Mouse (Mus musculus): ENCODE data around the gene Lig4. TPM values are rescaled to one million over a fixed set of nuclear protein-coding genes. Genes with fewer than 3 reads are reported as not detected.

Lig4 gene
- polyA plus RNA-seq (2014; fragmentation: Nextera tagmentation; extraction: Ambion mirVana), result 10.3 and 11.2 TPM in 2 replicates

- no peaks in the 10 kb centered on the region for H3K27me3 ChIP-seq (ENCODE audit: control insufficient read depth, insufficient read depth, low read length)
- DNase-seq (ENCODE audit: low spot score, missing footprints) (peak; percentile 100), ATAC-seq (ENCODE audit: low FRiP score) (peak; percentile 63)
- H3K36me3 ChIP-seq (ENCODE audit: control insufficient read depth, insufficient read depth, low read length), result peaks cover 3% of the 10 kb centered on the region; the same call in 1 of the 2 replicates
- peak within 1 kb of the TSS; percentile 65 for H3K4me2 ChIP-seq
- peak within 1 kb of the TSS; percentile 92 for H3K9ac ChIP-seq (ENCODE audit: low read length)
- WGBS, result under 1% methylated on average over 67 of the region's 68 CpGs
- H3K9me3 ChIP-seq (ENCODE audit: control insufficient read depth, low read length), result no peaks in the 10 kb centered on the region
- H3K27ac ChIP-seq (ENCODE audit: low read depth, low read length), result peak within 1 kb of the TSS; percentile 75
- H3K4me1 ChIP-seq (ENCODE audit: control insufficient read depth, insufficient read depth, low read length), result peaks cover 19% of the 10 kb centered on the region
- peak within 1 kb of the TSS; percentile 91 for H3K4me3 ChIP-seq (ENCODE audit: low read depth, low read length)
These were observed at the start of gene Lig4, which contains the start of gene Abhd13 for GRCm38 (mm10) chr8:9977573-9978314. Lig4 (minus strand) TSS chr8:9977686. Abhd13 (plus strand) TSS chr8:9977707.

GRCm38 (mm10) chr8:10017231-10017630 lies 39.7 kb upstream of the Lig4 start:
- Histone ChIP-seq H3K36me3 (ENCODE audit: control insufficient read depth, insufficient read depth, low read length) (no peaks in the 10 kb centered on the region), H3K4me2 (no peak overlapping the region), H3K9me3 (ENCODE audit: control insufficient read depth, low read length) (no peaks in the 10 kb centered on the region), H3K4me3 (ENCODE audit: low read depth, low read length) (no peak overlapping the region), H3K27me3 (ENCODE audit: control insufficient read depth, insufficient read depth, low read length) (no peaks in the 10 kb centered on the region), H3K27ac (ENCODE audit: low read depth, low read length) (no peak overlapping the region), H3K4me1 (ENCODE audit: control insufficient read depth, insufficient read depth, low read length) (no peaks in the 10 kb centered on the region), H3K9ac (ENCODE audit: low read length) (no peak overlapping the region)
- ATAC-seq (ENCODE audit: low FRiP score) (no peak), DNase-seq (ENCODE audit: low spot score, missing footprints) (no peak)
- 86% methylated on average over 3 of the region's 3 CpGs for WGBS

GRCm38 (mm10) chr8:10016252-10016651 lies 38.8 kb upstream of the Lig4 start:
- H3K36me3 ChIP-seq (ENCODE audit: control insufficient read depth, insufficient read depth, low read length), result no peaks in the 10 kb centered on the region
- H3K9me3 ChIP-seq (ENCODE audit: control insufficient read depth, low read length), result no peaks in the 10 kb centered on the region
- no peaks in the 10 kb centered on the region for H3K27me3 ChIP-seq (ENCODE audit: control insufficient read depth, insufficient read depth, low read length)
- H3K4me3 ChIP-seq (ENCODE audit: low read depth, low read length), result no peak overlapping the region
- no peak overlapping the region for H3K27ac ChIP-seq (ENCODE audit: low read depth, low read length)
- no peak overlapping the region for H3K9ac ChIP-seq (ENCODE audit: low read length)
- H3K4me1 ChIP-seq (ENCODE audit: control insufficient read depth, insufficient read depth, low read length), result no peaks in the 10 kb centered on the region
- ATAC-seq (ENCODE audit: low FRiP score) (no peak), DNase-seq (ENCODE audit: low spot score, missing footprints) (no peak)
- 88% methylated on average over 1 of the region's 1 CpGs for WGBS
- H3K4me2 ChIP-seq, result no peak overlapping the region

- Histone ChIP-seq H3K27me3 (ENCODE audit: control insufficient read depth, insufficient read depth, low read length) (peaks cover 10% of the 10 kb centered on the region), H3K9ac (ENCODE audit: low read length) (no peak overlapping the region), H3K4me3 (ENCODE audit: low read depth, low read length) (peak overlapping the region; percentile 41), H3K27ac (ENCODE audit: low read depth, low read length) (no peak overlapping the region), H3K9me3 (ENCODE audit: control insufficient read depth, low read length) (no peaks in the 10 kb centered on the region), H3K4me1 (ENCODE audit: control insufficient read depth, insufficient read depth, low read length) (peaks cover 5% of the 10 kb centered on the region), H3K36me3 (ENCODE audit: control insufficient read depth, insufficient read depth, low read length) (no peaks in the 10 kb centered on the region), H3K4me2 (peak overlapping the region; percentile 71)
- WGBS, result 35% methylated on average over 6 of the region's 6 CpGs
- peak; percentile 87 for DNase-seq (ENCODE audit: low spot score, missing footprints)
- ATAC-seq (ENCODE audit: low FRiP score), result no peak
These were observed 30.2 kb upstream of the Lig4 start for GRCm38 (mm10) chr8:10007660-10008028.

GRCm38 (mm10) chr8:10006986-10007659 lies 29.6 kb upstream of the Lig4 start:
- peaks cover 10% of the 10 kb centered on the region for H3K27me3 ChIP-seq (ENCODE audit: control insufficient read depth, insufficient read depth, low read length)

GRCm38 (mm10) chr8:10006156-10006985 lies 28.9 kb upstream of the Lig4 start, which contains the start of gene Tnfsf13b:
Tnfsf13b (plus strand) TSS chr8:10006467.
- peaks cover 5% of the 10 kb centered on the region for H3K4me1 ChIP-seq (ENCODE audit: control insufficient read depth, insufficient read depth, low read length)
- H3K36me3 ChIP-seq (ENCODE audit: control insufficient read depth, insufficient read depth, low read length), result no peaks in the 10 kb centered on the region
- 77% methylated on average over 16 of the region's 16 CpGs for WGBS
- H3K9ac ChIP-seq (ENCODE audit: low read length), result peak within 1 kb of the TSS; percentile 49
- no peak within 1 kb of the TSS for H3K27ac ChIP-seq (ENCODE audit: low read depth, low read length)
- ATAC-seq (ENCODE audit: low FRiP score), result no peak
- peak within 1 kb of the TSS; percentile 41 for H3K4me3 ChIP-seq (ENCODE audit: low read depth, low read length)
- DNase-seq (ENCODE audit: low spot score, missing footprints), result no peak
- no peaks in the 10 kb centered on the region for H3K9me3 ChIP-seq (ENCODE audit: control insufficient read depth, low read length)
- peaks cover 10% of the 10 kb centered on the region for H3K27me3 ChIP-seq (ENCODE audit: control insufficient read depth, insufficient read depth, low read length)
- peak within 1 kb of the TSS; percentile 71 for H3K4me2 ChIP-seq

More at GRCm38 (mm10) chr8:10006986-10007659, 29.6 kb upstream of the Lig4 start:
- Histone ChIP-seq H3K9ac (ENCODE audit: low read length) (peak overlapping the region; percentile 49), H3K27ac (ENCODE audit: low read depth, low read length) (no peak overlapping the region), H3K9me3 (ENCODE audit: control insufficient read depth, low read length) (no peaks in the 10 kb centered on the region), H3K4me3 (ENCODE audit: low read depth, low read length) (peak overlapping the region; percentile 41), H3K4me1 (ENCODE audit: control insufficient read depth, insufficient read depth, low read length) (peaks cover 5% of the 10 kb centered on the region), H3K36me3 (ENCODE audit: control insufficient read depth, insufficient read depth, low read length) (no peaks in the 10 kb centered on the region), H3K4me2 (peak overlapping the region; percentile 71)
- ATAC-seq (ENCODE audit: low FRiP score), result peak; percentile 84
- peak; percentile 95 for DNase-seq (ENCODE audit: low spot score, missing footprints)
- 5% methylated on average over 29 of the region's 29 CpGs for WGBS

- H3K36me3 ChIP-seq (ENCODE audit: control insufficient read depth, insufficient read depth, low read length), result no peaks in the 10 kb centered on the region
- H3K4me3 ChIP-seq (ENCODE audit: low read depth, low read length), result no peak overlapping the region
- H3K27me3 ChIP-seq (ENCODE audit: control insufficient read depth, insufficient read depth, low read length), result peaks cover 10% of the 10 kb centered on the region
- peaks cover 4% of the 10 kb centered on the region for H3K4me1 ChIP-seq (ENCODE audit: control insufficient read depth, insufficient read depth, low read length)
- DNase-seq (ENCODE audit: low spot score, missing footprints) (no peak), ATAC-seq (ENCODE audit: low FRiP score) (no peak)
- no peak overlapping the region for H3K9ac ChIP-seq (ENCODE audit: low read length)
- no peak overlapping the region for H3K27ac ChIP-seq (ENCODE audit: low read depth, low read length)
- WGBS, result 79% methylated on average over 7 of the region's 7 CpGs
- H3K9me3 ChIP-seq (ENCODE audit: control insufficient read depth, low read length), result no peaks in the 10 kb centered on the region
- no peak overlapping the region for H3K4me2 ChIP-seq
These were observed 26.6 kb upstream of the Lig4 start for GRCm38 (mm10) chr8:10004115-10004514.

GRCm38 (mm10) chr8:9980188-9980587 lies 2.7 kb upstream of the Lig4 start:
- H3K27me3 ChIP-seq (ENCODE audit: control insufficient read depth, insufficient read depth, low read length), result no peaks in the 10 kb centered on the region
- DNase-seq (ENCODE audit: low spot score, missing footprints) (no peak), ATAC-seq (ENCODE audit: low FRiP score) (no peak)
- H3K4me2 ChIP-seq, result no peak overlapping the region
- no peak overlapping the region for H3K27ac ChIP-seq (ENCODE audit: low read depth, low read length)
- H3K4me3 ChIP-seq (ENCODE audit: low read depth, low read length), result no peak overlapping the region
- no peaks in the 10 kb centered on the region for H3K9me3 ChIP-seq (ENCODE audit: control insufficient read depth, low read length)
- H3K36me3 ChIP-seq (ENCODE audit: control insufficient read depth, insufficient read depth, low read length), result no peaks in the 10 kb centered on the region
- no peak overlapping the region for H3K9ac ChIP-seq (ENCODE audit: low read length)
- H3K4me1 ChIP-seq (ENCODE audit: control insufficient read depth, insufficient read depth, low read length), result peaks cover 16% of the 10 kb centered on the region

Data from midbrain, embryonic 11.5 days (tissue).